Mouse (Mus musculus) spleen, adult 2 months (tissue): ENCODE measurements around the gene Plekhg1.

Source experiments
- CTCF ChIP-seq: fragments of 200-500 bp; IDR thresholded peaks from 2 replicates; pipeline ENCODE4 v1.5.1; 2011; ENCODE audit warnings: mild to moderate bottlenecking, inconsistent platforms; ENCODE audit not compliant: insufficient read depth, insufficient read length, insufficient replicate concordance; ENCODE audit errors: extremely low read depth
- POLR2A ChIP-seq: fragments of 200-500 bp; IDR thresholded peaks from 2 replicates; pipeline ENCODE4 v1.6.1; 2011; ENCODE audit warnings: low read depth, low read length, inconsistent platforms

GRCm38 (mm10) chr10:3827368-3827767 is 87.2 kb downstream of the Plekhg1 start:
- TF ChIP-seq CTCF = no peak
- no peak for TF ChIP-seq POLR2A
